Mouse (Mus musculus) kidney, postnatal 0 days (tissue): ENCODE data around the gene Soga3. TPM values are rescaled to one million over a fixed set of nuclear protein-coding genes. Genes with fewer than 3 reads are reported as not detected.

Experiments used
- ATAC-seq: fragments of 200-750 bp; cut with Nextera tagmentation; replicated peaks from 2 replicates; pipeline ENCODE4 v1.8.0; 2017; ENCODE audit warnings: low read depth, moderate number of reproducible peaks, moderate TSS enrichment, moderate library complexity; ENCODE audit not compliant: low FRiP score
- DNase-seq: peaks from one replicate; pipeline ENCODE4 v3.0.0-alpha.2; 2016; ENCODE audit warnings: low spot score
- H3K27ac ChIP-seq: fragments of 300-500 bp; sonication (generic); 2 replicates; pipeline ENCODE4 v1.5.1; 2014; ENCODE audit warnings: mild to moderate bottlenecking
- H3K27me3 ChIP-seq: fragments of 300-500 bp; sonication (generic); 2 replicates; pipeline ENCODE4 v1.6.1; 2014; ENCODE audit warnings: low read length, mixed read lengths; ENCODE audit not compliant: insufficient read depth
- H3K36me3 ChIP-seq: fragments of 300-500 bp; sonication (generic); 2 replicates; pipeline ENCODE4 v1.6.1; 2014; ENCODE audit warnings: low read length, mixed read lengths; ENCODE audit not compliant: insufficient read depth
- H3K4me1 ChIP-seq: fragments of 300-500 bp; sonication (generic); replicated peaks from 2 replicates; pipeline ENCODE4 v1.6.1; 2014; ENCODE audit warnings: antibody characterized with exemption, low read length, mixed read lengths; ENCODE audit not compliant: insufficient read depth
- H3K4me2 ChIP-seq: fragments of 300-500 bp; sonication (generic); 2 replicates; pipeline ENCODE4 v1.6.1; 2014; ENCODE audit warnings: mild to moderate bottlenecking, low read length, moderate library complexity, mixed read lengths
- H3K4me3 ChIP-seq: fragments of 300-500 bp; sonication (generic); replicated peaks from 2 replicates; pipeline ENCODE4 v1.5.1; 2014; ENCODE audit warnings: low read depth, low read length
- H3K9ac ChIP-seq: fragments of 300-500 bp; sonication (generic); 2 replicates; pipeline ENCODE4 v1.6.1; 2014; ENCODE audit warnings: low read depth, low read length
- H3K9me3 ChIP-seq: fragments of 300-500 bp; sonication (generic); replicated peaks from 2 replicates; pipeline ENCODE4 v1.6.1; 2016; ENCODE audit warnings: low read length, inconsistent platforms, mixed read lengths
- CTCF ChIP-seq: IDR thresholded peaks from 2 replicates; pipeline ENCODE4 v1.5.1; 2016; ENCODE audit warnings: antibody characterized with exemption, low read depth, mild to moderate bottlenecking, moderate library complexity
- WGBS: fragments of 180-500 bp; shearing (Covaris S2); extraction: QIAGEN DNeasy Blood & Tissue Kit; methylation state at CpG from one replicate; pipeline ENCODE4 v1.1.7; 2014; 5-methylcytosine and 5-hydroxymethylcytosine counted together
- polyA plus RNA-seq: library from polyadenylated mRNA; unstranded; fragments of >200 nt; fragmentation: Nextera tagmentation; extraction: Ambion mirVana; gene quantifications from 2 replicates; pipeline ENCODE4 v1.2.1, GENCODE M21; 2015

Soga3 gene
- polyA plus RNA-seq, 1 experiment from 2014 or later: 0.37 TPM

GRCm38 (mm10) chr10:29198642-29199041, 55.0 kb downstream of the Soga3 start, which contains the start of gene Gm49353:
Gm49353 (plus strand) TSS chr10:29198954.
- Histone ChIP-seq H3K36me3 (no peaks in the 10 kb centered on the region), H3K9ac (no peak within 1 kb of the TSS), H3K4me1 (no peaks in the 10 kb centered on the region), H3K27me3 (no peaks in the 10 kb centered on the region), H3K27ac (no peak within 1 kb of the TSS), H3K4me2 (no peak within 1 kb of the TSS), H3K4me3 (no peak within 1 kb of the TSS), H3K9me3 (no peaks in the 10 kb centered on the region)
- no peak for DNase-seq
- TF ChIP-seq CTCF: no peak
- 82% methylated on average over 7 of the region's 7 CpGs for WGBS
- no peak for ATAC-seq

DNA sequence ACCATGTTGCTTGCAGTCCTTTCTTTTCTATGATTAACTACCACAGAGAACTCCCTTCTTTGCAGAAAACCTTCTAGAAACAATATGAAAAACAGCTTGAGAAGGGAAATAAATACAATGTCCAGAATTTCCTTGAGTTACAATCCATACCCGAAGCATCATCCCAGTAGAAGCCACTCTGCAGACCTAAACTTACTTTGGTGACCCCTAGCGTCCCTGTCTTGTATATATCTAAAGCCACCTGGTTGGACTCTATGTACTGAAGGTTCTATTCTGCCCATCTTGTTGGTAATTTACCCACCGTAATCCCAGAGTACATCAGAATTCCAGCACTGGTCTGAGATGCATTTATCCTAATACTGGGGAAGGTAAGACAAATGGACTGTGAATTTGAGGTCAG, 56.2 kb downstream of the Soga3 start:
- no peaks in the 10 kb centered on the region for H3K9me3 ChIP-seq
- no peak overlapping the region for H3K27ac ChIP-seq
- no peaks in the 10 kb centered on the region for H3K27me3 ChIP-seq
- DNase-seq (no peak), ATAC-seq (no peak)
- no peak overlapping the region for H3K9ac ChIP-seq
- no peak for TF ChIP-seq CTCF
- WGBS: 70% methylated on average over 3 of the region's 3 CpGs
- no peaks in the 10 kb centered on the region for H3K4me1 ChIP-seq
- H3K4me2 ChIP-seq: no peak overlapping the region
- no peak overlapping the region for H3K4me3 ChIP-seq
- H3K36me3 ChIP-seq: no peaks in the 10 kb centered on the region

DNA sequence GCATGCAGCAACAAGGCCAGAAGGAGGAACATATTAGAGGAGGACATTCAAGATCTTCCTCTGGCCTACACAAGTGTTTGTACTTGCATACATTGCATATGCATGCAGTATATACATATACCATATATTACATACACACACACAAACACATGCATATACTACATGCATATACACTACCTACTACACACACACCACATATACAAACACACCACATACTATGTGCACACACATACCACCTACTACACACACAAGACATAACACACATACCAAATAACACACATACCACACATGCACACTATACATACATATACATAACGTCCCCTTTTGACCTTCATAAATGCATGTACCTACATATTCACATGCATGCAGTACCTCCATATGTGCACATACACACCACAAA, 57.0 kb downstream of the Soga3 start:
- Histone ChIP-seq H3K4me3 (no peak overlapping the region), H3K9ac (no peak overlapping the region), H3K36me3 (no peaks in the 10 kb centered on the region), H3K27me3 (no peaks in the 10 kb centered on the region), H3K4me1 (no peaks in the 10 kb centered on the region), H3K9me3 (no peaks in the 10 kb centered on the region), H3K4me2 (no peak overlapping the region), H3K27ac (no peak overlapping the region)
- no peak for ATAC-seq
- WGBS: 91% methylated on average over 1 of the region's 1 CpGs
- no peak for TF ChIP-seq CTCF
- no peak for DNase-seq

DNA sequence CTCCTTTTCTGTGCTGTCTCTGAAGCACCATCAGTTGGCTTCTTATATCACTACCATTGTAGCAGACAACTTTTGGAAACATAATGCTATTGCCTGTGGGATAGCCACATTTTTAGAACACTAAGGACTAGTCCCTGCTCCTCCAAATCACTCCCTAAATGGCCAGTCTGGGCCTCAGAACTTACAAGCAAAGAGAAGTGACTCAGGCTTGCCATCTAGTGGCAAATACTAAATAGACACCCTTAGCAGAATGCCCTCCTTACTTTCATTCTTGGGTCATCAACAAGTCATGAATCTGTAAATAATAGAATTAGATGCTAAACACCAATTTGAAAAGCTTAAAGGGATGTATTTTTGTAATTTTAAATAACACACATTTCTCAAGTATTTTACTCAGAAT, 63.1 kb downstream of the Soga3 start:
- Histone ChIP-seq H3K9me3 (no peaks in the 10 kb centered on the region), H3K27ac (no peak overlapping the region), H3K4me2 (no peak overlapping the region), H3K4me3 (no peak overlapping the region), H3K4me1 (no peaks in the 10 kb centered on the region), H3K27me3 (no peaks in the 10 kb centered on the region), H3K9ac (no peak overlapping the region), H3K36me3 (no peaks in the 10 kb centered on the region)
- ATAC-seq (peak; percentile 71; the same call in 1 of the 2 replicates), DNase-seq (peak; percentile 72)
- peak; percentile 78 for TF ChIP-seq CTCF

- TF ChIP-seq CTCF: no peak
- 51% methylated on average over 3 of the region's 3 CpGs for WGBS
- Histone ChIP-seq H3K9me3 (no peaks in the 10 kb centered on the region), H3K4me3 (no peak overlapping the region), H3K4me2 (no peak overlapping the region), H3K36me3 (no peaks in the 10 kb centered on the region), H3K27ac (no peak overlapping the region), H3K27me3 (no peaks in the 10 kb centered on the region), H3K9ac (no peak overlapping the region), H3K4me1 (no peaks in the 10 kb centered on the region)
- DNase-seq: no peak
- ATAC-seq: no peak
Measured at GRCm38 (mm10) chr10:29208735-29209134, 65.1 kb downstream of the Soga3 start.

DNA sequence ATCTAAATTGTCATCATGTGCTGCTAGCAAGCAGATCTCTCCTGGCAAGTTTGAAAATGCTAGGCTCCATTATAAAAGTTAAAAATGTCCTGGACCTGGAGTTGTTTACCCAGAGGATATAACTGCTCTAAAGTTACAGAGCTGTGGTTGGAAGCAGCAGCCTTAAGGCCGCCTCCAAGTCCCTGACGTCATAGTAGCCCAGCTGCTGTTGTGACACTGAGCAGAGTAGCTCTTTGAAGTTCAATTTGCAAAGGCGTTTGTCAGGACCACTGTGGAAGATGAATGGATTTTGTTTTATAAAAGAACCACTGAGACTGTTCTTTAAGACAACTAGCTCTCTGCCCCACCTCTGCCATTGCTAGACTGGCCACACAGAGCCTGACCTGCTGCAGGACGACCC, 67.8 kb downstream of the Soga3 start, which contains the start of gene 9330159F19Rik:
9330159F19Rik (plus strand) TSS at position 154 of the 400 bp plus-strand sequence.
- H3K9ac ChIP-seq: no peak within 1 kb of the TSS
- DNase-seq (peak; percentile 71), ATAC-seq (peak; percentile 88)
- H3K36me3 ChIP-seq: no peaks in the 10 kb centered on the region
- no peaks in the 10 kb centered on the region for H3K4me1 ChIP-seq
- no peak within 1 kb of the TSS for H3K4me2 ChIP-seq
- no peak within 1 kb of the TSS for H3K4me3 ChIP-seq
- H3K27ac ChIP-seq: no peak within 1 kb of the TSS
- H3K9me3 ChIP-seq: no peaks in the 10 kb centered on the region
- TF ChIP-seq CTCF: no peak
- H3K27me3 ChIP-seq: no peaks in the 10 kb centered on the region
- WGBS: 9% methylated on average over 4 of the region's 4 CpGs

DNA sequence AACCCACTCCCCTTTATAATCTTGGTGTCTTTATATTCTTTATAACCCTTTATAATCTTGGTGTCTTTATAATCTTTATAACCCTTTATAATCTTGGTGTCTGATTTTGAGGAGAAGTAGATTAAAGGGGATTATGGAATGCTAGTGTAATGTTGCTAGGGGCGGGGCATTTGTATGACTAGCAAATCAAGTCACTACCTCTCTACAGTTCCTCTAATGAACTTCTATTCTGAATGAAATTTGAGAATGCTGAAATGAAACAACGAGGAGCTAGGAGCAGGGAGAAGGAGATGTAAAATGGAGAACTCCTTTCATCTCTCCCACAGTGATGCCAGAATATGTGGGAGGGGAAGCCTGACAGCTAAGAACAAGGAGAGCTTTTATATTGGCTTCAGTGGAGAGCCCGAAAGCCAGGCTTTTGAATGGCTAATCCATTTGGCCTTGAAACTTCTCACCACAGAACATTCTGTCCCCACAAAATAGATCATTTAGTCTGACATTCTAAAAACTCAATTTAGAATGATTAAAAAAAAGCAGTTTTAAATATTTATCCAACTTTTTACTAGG, 70.0 kb downstream of the Soga3 start:
- Histone ChIP-seq H3K9me3 (no peaks in the 10 kb centered on the region), H3K4me3 (no peak overlapping the region), H3K4me2 (no peak overlapping the region), H3K27me3 (no peaks in the 10 kb centered on the region), H3K9ac (no peak overlapping the region), H3K4me1 (no peaks in the 10 kb centered on the region), H3K27ac (no peak overlapping the region), H3K36me3 (no peaks in the 10 kb centered on the region)
- ATAC-seq: no peak
- WGBS: 46% methylated on average over 3 of the region's 3 CpGs
- TF ChIP-seq CTCF: no peak
- no peak for DNase-seq
